Mouse (Mus musculus) spleen, adult 2 months (tissue): ENCODE measurements around the gene Akap13.

Experiments
- CTCF ChIP-seq: fragments of 200-500 bp; IDR thresholded peaks from 2 replicates; pipeline ENCODE4 v1.5.1; 2011; ENCODE audit warnings: mild to moderate bottlenecking, inconsistent platforms; ENCODE audit not compliant: insufficient read depth, insufficient read length, insufficient replicate concordance; ENCODE audit errors: extremely low read depth
- POLR2A ChIP-seq: fragments of 200-500 bp; IDR thresholded peaks from 2 replicates; pipeline ENCODE4 v1.6.1; 2011; ENCODE audit warnings: low read depth, low read length, inconsistent platforms

GRCm38 (mm10) chr7:75559119-75559518 is 103.8 kb downstream of the Akap13 start:
- TF ChIP-seq CTCF (no peak), POLR2A (no peak)
